Mouse (Mus musculus): ENCODE data around the gene Hscb. TPM values are rescaled to one million over a fixed set of nuclear protein-coding genes. Genes with fewer than 3 reads are reported as not detected.
A peak's percentile ranks its signal among the peaks of the same experiment; 100 is the strongest.
"Not testable (repeated sequence)": the region's sequence is repeated elsewhere in the genome, so short reads cannot be mapped to it uniquely, and the experiment has no call there.

Hscb gene
- polyA plus RNA-seq, 1 experiment = not detected

DNA sequence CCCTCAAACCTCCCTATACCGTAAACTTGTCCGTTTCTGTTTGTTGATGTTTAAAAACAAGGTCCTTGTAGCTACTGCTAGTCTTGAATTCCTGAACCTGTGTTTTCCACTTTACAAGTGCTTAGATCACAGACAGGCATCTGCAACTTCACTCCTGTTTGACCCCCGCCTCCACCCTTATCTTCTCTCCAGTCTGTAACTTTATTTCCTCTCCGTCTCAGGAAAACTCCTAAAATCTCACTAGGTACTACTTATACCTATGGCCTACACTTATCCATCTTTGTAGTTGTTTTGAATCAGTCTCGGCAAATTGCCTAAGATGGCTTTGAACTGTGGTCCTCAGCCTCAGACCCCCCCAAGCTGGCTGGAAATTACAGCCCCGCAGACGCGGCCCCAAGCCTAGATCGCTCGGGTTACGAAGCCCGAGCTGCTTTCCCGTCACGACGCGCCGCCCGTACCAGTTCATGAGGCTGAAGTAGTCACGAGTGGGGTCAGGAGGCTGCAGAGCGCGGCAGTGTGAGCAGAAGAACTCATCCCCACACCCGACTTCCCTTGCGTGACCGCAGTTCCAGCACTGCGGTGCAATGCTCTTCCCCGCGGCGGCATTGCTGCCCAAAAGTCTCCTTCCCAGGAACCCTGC, 419 bp downstream of the Hscb start:
- peak overlapping the region; percentile 77 for H3K27ac ChIP-seq (ENCODE audit: insufficient read depth, low read depth, low read length)
- TF ChIP-seq CTCF (IDR thresholded peaks at IDR 0.05; ENCODE audit: insufficient read depth, low read depth, low read length) (no peak), POLR2A (IDR thresholded peaks at IDR 0.05; ENCODE audit: insufficient read depth, low read depth, low read length) (no peak)
- H3K4me1 ChIP-seq (ENCODE audit: control insufficient read depth, insufficient read depth, low read length) = peaks cover 2% of the 10 kb centered on the region; the same call in 1 of the 2 replicates
- WGBS = 9% methylated on average over 28 of the region's 28 CpGs
- H3K4me3 ChIP-seq (ENCODE audit: insufficient read depth, low read depth, low read length) = peak overlapping the region; percentile 93

- WGBS = 94% methylated on average over 5 of the region's 5 CpGs
- not testable (repeated sequence) for H3K27ac ChIP-seq (ENCODE audit: insufficient read depth, low read depth, low read length); H3K4me1 ChIP-seq (ENCODE audit: control insufficient read depth, insufficient read depth, low read length); H3K4me3 ChIP-seq (ENCODE audit: insufficient read depth, low read depth, low read length)
These were observed 1.6 kb downstream of the Hscb start for GRCm38 (mm10) chr5:110838016-110838415.

DNA sequence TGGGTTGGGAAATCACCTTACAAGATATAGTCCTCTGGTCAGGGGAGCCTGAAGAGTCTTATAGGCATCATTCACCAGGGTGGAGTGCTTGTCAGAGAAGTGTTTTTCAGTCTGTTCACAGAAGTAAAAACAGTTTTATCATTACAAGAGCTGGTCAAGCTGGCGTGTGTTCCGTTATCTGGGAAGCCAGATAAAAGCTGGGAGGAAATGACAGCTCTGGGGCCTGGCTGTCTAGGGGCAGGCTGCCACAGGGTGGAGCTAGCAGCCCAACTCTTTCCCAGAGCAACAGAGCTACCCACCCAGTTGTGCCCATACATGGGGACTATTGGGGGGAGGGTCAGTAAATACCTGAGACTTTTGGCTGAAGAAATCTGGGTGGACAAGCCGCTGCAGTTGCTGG, 3.6 kb downstream of the Hscb start:
- no peak overlapping the region for H3K27ac ChIP-seq (ENCODE audit: insufficient read depth, low read depth, low read length)
- H3K4me1 ChIP-seq (ENCODE audit: control insufficient read depth, insufficient read depth, low read length) = peaks cover 2% of the 10 kb centered on the region; the same call in 1 of the 2 replicates
- H3K4me3 ChIP-seq (ENCODE audit: insufficient read depth, low read depth, low read length) = no peak overlapping the region
- WGBS = 38% methylated on average over 3 of the region's 3 CpGs
- TF ChIP-seq POLR2A (IDR thresholded peaks at IDR 0.05; ENCODE audit: insufficient read depth, low read depth, low read length) (no peak), CTCF (IDR thresholded peaks at IDR 0.05; ENCODE audit: insufficient read depth, low read depth, low read length) (peak; percentile 70)

DNA sequence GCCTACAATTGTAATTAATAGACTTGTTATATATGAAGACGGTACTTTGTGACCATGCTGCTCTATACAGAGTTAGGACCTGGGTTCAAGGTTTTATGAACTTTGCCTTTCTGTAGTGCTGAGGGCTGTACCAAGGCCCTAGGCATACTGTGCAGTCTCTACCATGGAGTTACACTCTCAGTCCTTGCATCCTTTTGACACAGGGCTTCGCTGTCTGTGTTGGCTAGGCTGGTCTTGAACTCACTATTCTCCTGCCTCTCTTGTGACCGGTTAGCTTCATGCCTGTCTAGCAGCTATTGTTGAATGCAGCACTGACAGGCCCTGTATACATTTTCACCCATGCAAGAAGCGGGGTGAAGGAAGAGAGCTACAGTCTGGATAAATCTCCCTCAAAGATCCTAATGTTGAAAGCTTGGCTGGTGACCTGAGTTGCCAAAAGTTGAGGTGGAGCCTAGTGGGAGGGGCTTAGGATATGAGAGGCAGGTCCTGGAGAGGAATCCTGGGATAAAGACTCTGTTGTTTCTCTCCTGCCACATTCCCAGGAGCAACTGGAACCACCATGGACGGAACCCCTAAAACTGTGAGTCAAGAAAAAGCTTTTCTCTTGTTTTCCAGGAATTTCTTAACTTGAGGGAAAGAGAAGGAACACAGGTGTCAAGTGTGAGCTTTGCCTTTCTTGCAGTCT, 8.4 kb downstream of the Hscb start:
- Histone ChIP-seq H3K4me1 (ENCODE audit: control insufficient read depth, insufficient read depth, low read length) (no peaks in the 10 kb centered on the region), H3K4me3 (ENCODE audit: insufficient read depth, low read depth, low read length) (no peak overlapping the region), H3K27ac (ENCODE audit: insufficient read depth, low read depth, low read length) (no peak overlapping the region)
- 89% methylated on average over 5 of the region's 5 CpGs for WGBS
- TF ChIP-seq POLR2A (IDR thresholded peaks at IDR 0.05; ENCODE audit: insufficient read depth, low read depth, low read length) (no peak), CTCF (IDR thresholded peaks at IDR 0.05; ENCODE audit: insufficient read depth, low read depth, low read length) (no peak)

DNA sequence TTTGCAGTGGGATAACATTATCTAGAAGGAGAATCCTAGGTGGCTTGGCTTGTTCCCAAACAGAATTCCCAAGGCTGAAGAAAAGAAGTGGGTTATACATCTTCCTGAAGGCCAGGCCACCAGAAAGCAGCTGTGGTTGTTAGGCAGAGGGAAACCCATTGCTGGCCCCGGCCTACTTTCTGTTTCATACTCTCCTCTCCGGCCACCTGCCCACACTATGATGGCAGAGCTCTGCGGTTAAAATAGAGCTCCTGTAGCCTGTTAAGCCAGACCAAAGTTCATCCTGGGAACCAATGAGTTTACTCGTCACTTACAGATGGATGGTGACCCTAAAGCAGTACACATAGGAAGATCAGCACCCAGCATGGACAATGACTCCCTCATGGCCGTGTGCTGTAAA, 12.0 kb downstream of the Hscb start:
- Histone ChIP-seq H3K4me1 (ENCODE audit: control insufficient read depth, insufficient read depth, low read length) (no peaks in the 10 kb centered on the region), H3K27ac (ENCODE audit: insufficient read depth, low read depth, low read length) (no peak overlapping the region), H3K4me3 (ENCODE audit: insufficient read depth, low read depth, low read length) (no peak overlapping the region)
- 93% methylated on average over 5 of the region's 5 CpGs for WGBS
- no peak for TF ChIP-seq CTCF (IDR thresholded peaks at IDR 0.05; ENCODE audit: insufficient read depth, low read depth, low read length)
- TF ChIP-seq POLR2A (IDR thresholded peaks at IDR 0.05; ENCODE audit: insufficient read depth, low read depth, low read length) = no peak

DNA sequence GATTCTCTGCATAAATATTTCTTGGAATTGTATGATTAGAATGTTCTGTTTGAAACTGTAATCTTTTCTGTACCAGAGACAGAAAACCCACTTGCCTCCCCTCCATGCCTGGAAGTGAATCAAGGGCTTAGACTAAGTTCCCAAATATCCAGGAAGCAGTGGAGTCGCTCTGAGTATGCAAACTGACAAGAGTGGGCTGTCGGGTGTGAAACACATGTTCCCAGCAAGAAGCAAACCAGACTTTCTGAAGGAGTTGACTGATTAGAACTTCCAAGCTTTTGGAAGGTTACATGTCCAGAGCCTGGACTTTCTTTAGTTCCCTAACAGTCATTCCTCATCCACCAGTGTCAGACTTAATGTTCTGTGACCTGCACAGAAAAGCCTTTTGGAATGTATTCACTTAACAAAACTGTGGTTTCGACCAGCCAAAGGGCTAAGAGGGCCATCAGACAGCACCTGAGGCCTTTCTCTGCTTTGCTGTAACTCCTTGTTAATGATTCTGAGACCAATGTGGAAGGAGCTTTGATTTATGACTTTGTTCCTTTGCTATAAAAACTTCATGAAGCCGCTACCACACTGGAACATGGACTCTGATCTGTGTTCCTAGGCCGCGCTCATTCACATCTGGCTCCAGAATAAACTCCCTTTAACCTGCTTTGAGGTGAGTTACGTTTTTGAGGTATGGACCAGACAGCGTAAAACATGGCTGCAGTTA, 12.6 kb downstream of the Hscb start:
- Histone ChIP-seq H3K4me3 (ENCODE audit: insufficient read depth, low read depth, low read length) (no peak overlapping the region), H3K4me1 (ENCODE audit: control insufficient read depth, insufficient read depth, low read length) (no peaks in the 10 kb centered on the region), H3K27ac (ENCODE audit: insufficient read depth, low read depth, low read length) (no peak overlapping the region)
- WGBS = 94% methylated on average over 8 of the region's 8 CpGs
- TF ChIP-seq CTCF (IDR thresholded peaks at IDR 0.05; ENCODE audit: insufficient read depth, low read depth, low read length) (no peak), POLR2A (IDR thresholded peaks at IDR 0.05; ENCODE audit: insufficient read depth, low read depth, low read length) (no peak)

DNA sequence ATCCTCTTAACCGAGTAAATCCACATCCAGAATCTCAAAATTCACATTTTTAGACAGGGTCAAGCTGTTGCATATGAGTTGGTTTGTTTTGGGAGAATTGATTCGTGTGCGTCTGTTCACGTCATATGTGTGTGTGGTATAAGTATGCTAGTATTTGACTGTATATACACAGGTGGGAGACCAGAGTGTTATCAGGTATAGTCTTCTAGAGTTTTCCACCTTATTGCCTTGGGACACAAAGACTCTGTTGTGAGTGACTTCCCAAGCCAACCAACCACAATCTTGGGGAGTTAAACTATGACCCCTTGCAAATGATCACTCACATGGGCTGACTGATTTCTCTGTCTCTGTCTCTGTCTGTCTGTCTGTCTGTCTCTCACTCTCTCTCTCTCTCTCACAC, 15.2 kb downstream of the Hscb start:
- no peaks in the 10 kb centered on the region for H3K4me1 ChIP-seq (ENCODE audit: control insufficient read depth, insufficient read depth, low read length)
- 96% methylated on average over 4 of the region's 4 CpGs for WGBS
- no peak overlapping the region for H3K4me3 ChIP-seq (ENCODE audit: insufficient read depth, low read depth, low read length)
- TF ChIP-seq POLR2A (IDR thresholded peaks at IDR 0.05; ENCODE audit: insufficient read depth, low read depth, low read length) (no peak), CTCF (IDR thresholded peaks at IDR 0.05; ENCODE audit: insufficient read depth, low read depth, low read length) (no peak)
- H3K27ac ChIP-seq (ENCODE audit: insufficient read depth, low read depth, low read length) = no peak overlapping the region

- Histone ChIP-seq H3K4me1 (ENCODE audit: control insufficient read depth, insufficient read depth, low read length) (peaks cover 23% of the 10 kb centered on the region), H3K4me3 (ENCODE audit: insufficient read depth, low read depth, low read length) (peak within 1 kb of the TSS; percentile 94), H3K27ac (ENCODE audit: insufficient read depth, low read depth, low read length) (no peak within 1 kb of the TSS; the same call in 1 of the 2 replicates)
- WGBS = under 1% methylated on average over 80 of the region's 80 CpGs
- TF ChIP-seq CTCF (IDR thresholded peaks at IDR 0.05; ENCODE audit: insufficient read depth, low read depth, low read length) = no peak
- peak; percentile 99 for TF ChIP-seq POLR2A (IDR thresholded peaks at IDR 0.05; ENCODE audit: insufficient read depth, low read depth, low read length)
These were observed 29.8 kb downstream of the Hscb start, which contains the start of gene Ulk1 for GRCm38 (mm10) chr5:110809667-110810325. Gene Ulk1 (minus strand): TSS chr5:110810097.

All from olfactory bulb, adult 2 months (tissue).